Mouse (Mus musculus): ENCODE measurements around the gene Usp10.

DNA sequence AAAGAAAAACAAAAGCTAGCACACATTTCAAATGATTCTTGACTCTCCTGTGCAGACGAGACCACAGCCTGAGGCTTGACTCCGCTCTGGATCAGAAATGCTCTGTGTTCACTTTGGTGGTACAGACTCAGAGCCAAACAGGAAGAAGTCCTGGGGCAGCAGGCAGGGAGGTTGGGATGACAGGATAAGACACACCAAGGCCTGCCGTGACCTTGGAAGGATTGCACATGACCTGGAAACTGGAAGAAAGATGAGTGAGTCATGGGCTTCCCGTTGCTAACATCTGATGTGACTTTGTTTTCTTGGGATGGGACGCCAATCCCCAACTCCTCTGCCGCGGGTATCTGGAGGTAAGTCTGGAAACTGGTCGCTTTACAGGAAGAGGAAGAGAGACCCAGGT is 8.2 kb upstream of the Usp10 start:
- TF ChIP-seq CTCF (IDR thresholded peaks at IDR 0.05; ENCODE audit: control insufficient read depth, insufficient read depth, low read length) = no peak
- TF ChIP-seq POLR2A (IDR thresholded peaks at IDR 0.05; ENCODE audit: borderline replicate concordance, control insufficient read depth, low read depth, low read length) = no peak
